9 mouse cellular contexts compared by ENCODE assay signal in the genomic region with DNA sequence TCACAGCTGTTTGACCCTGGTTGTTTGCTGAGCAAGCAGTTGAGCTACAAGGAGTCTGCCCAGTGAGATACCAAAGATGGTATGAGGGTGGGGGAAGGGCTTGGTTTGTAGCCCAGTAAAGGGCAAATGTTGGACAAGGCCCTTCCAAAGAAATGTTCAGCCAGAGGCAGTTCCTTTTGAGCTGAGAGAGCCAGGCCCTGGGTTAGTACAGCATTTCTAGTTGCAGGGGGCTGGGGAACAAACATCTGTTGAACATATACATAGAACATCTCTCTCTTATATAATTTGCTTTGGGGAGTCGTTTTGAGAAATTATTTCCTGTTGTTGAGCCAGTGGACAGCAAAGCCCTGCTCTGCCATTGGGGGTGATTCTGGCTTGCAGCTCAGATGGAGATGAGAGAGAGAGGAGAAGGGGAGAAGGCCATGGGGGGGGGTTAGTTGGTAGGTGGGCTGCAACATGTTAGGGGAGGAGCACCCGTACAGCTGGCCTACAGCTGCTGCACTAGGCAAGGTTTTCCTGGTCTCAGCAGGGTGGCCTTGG. TPM values are rescaled to one million over a fixed set of nuclear protein-coding genes. Genes with fewer than 3 reads are reported as not detected.
DNase-seq lines count a peak whose midpoint lies in the region; ATAC-seq lines count a peak whose summit lies in the region.
"Had no signal": no experiment of that assay in that cellular context is flagged by ENCODE, and none has a peak within 500 bp of the region (broad histone marks: within the 10 kb centered on the region; RNA-seq: fewer than 3 reads in every experiment).

No protein-coding gene starts in this region.

- ATAC-seq in heart, embryonic 15.5 days (replicated peaks; ENCODE audit: insufficient number of reproducible peaks, insufficient read depth, low FRiP score, low read depth): no peak
- no peak for ATAC-seq in heart, embryonic 12.5 days (ENCODE audit: insufficient number of reproducible peaks, low FRiP score)
- ATAC-seq in hindbrain, embryonic 12.5 days (ENCODE audit: low FRiP score): no peak

- no peak overlapping the region for H3K9ac ChIP-seq in heart, embryonic 15.5 days
- H3K9ac ChIP-seq in heart, embryonic 12.5 days: no peak overlapping the region
- no peak overlapping the region for H3K9ac ChIP-seq in hindbrain, embryonic 12.5 days

- no peaks in the 10 kb centered on the region for H3K36me3 ChIP-seq in heart, embryonic 15.5 days
- H3K36me3 ChIP-seq in heart, embryonic 12.5 days: no peaks in the 10 kb centered on the region
- H3K36me3 ChIP-seq in hindbrain, embryonic 12.5 days: no peaks in the 10 kb centered on the region

- peaks cover 32% of the 10 kb centered on the region for H3K4me1 ChIP-seq in heart, embryonic 15.5 days (replicated peaks)
- peaks cover 32% of the 10 kb centered on the region for H3K4me1 ChIP-seq in heart, embryonic 12.5 days (replicated peaks)
- H3K4me1 ChIP-seq in brown adipose tissue, adult 24 weeks (ENCODE audit: control insufficient read depth, insufficient read depth, insufficient read length, low read length): peaks cover 27% of the 10 kb centered on the region
- H3K4me1 ChIP-seq in hindbrain, embryonic 12.5 days: peaks cover 3% of the 10 kb centered on the region; the same call in 1 of the 2 replicates

- DNase-seq in 3T3-L1 (ENCODE audit: low read depth, low spot score): peak; percentile 72
- peak; percentile 50 for DNase-seq in kidney, postnatal 14 days
- DNase-seq in thymus, postnatal 14 days: no peak
- DNase-seq in layer of hippocampus, adult 9-11 months: no peak
- DNase-seq: thymus, postnatal 36 days had no signal

- no peaks in the 10 kb centered on the region for H3K9me3 ChIP-seq in heart, embryonic 15.5 days (replicated peaks)
- H3K9me3 ChIP-seq in heart, embryonic 12.5 days (replicated peaks): peaks cover 5% of the 10 kb centered on the region; the same call in 1 of the 2 replicates
- no peaks in the 10 kb centered on the region; the same call in 1 of the 2 replicates for H3K9me3 ChIP-seq in hindbrain, embryonic 12.5 days (replicated peaks)

- 61% methylated on average over 2 of the region's 2 CpGs for WGBS in heart, embryonic 15.5 days
- WGBS in heart, embryonic 12.5 days: 69% methylated on average over 2 of the region's 2 CpGs
- WGBS in hindbrain, embryonic 12.5 days: 70% methylated on average over 2 of the region's 2 CpGs

- no peaks in the 10 kb centered on the region for H3K27me3 ChIP-seq in heart, embryonic 15.5 days
- no peaks in the 10 kb centered on the region for H3K27me3 ChIP-seq in heart, embryonic 12.5 days (replicated peaks)
- no peaks in the 10 kb centered on the region for H3K27me3 ChIP-seq in hindbrain, embryonic 12.5 days

- no peak overlapping the region for H3K4me2 ChIP-seq in heart, embryonic 15.5 days
- no peak overlapping the region for H3K4me2 ChIP-seq in heart, embryonic 12.5 days
- H3K4me2 ChIP-seq in hindbrain, embryonic 12.5 days (replicated peaks): no peak overlapping the region

- H3K4me3 ChIP-seq in heart, embryonic 15.5 days: no peak overlapping the region
- H3K4me3 ChIP-seq in heart, embryonic 12.5 days: no peak overlapping the region
- H3K4me3 ChIP-seq in brown adipose tissue, adult 24 weeks (ENCODE audit: insufficient read depth, low read depth, low read length): no peak overlapping the region
- H3K4me3 ChIP-seq in hindbrain, embryonic 12.5 days: no peak overlapping the region

- H3K27ac ChIP-seq in heart, embryonic 15.5 days: 0 out of 2 replicates have a peak overlapping the region, but pooled peaks have one; percentile 10
- H3K27ac ChIP-seq in heart, embryonic 12.5 days (ENCODE audit: poor library complexity, severe bottlenecking): no peak overlapping the region
- H3K27ac ChIP-seq in brown adipose tissue, adult 24 weeks (replicated peaks; ENCODE audit: low read depth, low read length): peak overlapping the region; percentile 32; the same call in 1 of the 2 replicates
- H3K27ac ChIP-seq in hindbrain, embryonic 12.5 days: no peak overlapping the region

RNA-seq across cellular contexts. Expression of a gene that starts 33.2 kb away (rescaled TPM):
- 9.7 and 14.7 TPM in 2 replicates for polyA plus RNA-seq in heart, embryonic 15.5 days (2015; fragmentation: Nextera tagmentation; extraction: Ambion mirVana)
- 7.4 and 7.5 TPM in 2 replicates for polyA plus RNA-seq in heart, embryonic 12.5 days (2016; fragmentation: Nextera tagmentation; extraction: Ambion mirVana)
- polyA plus RNA-seq in brown adipose tissue, adult 24 weeks (2012; ENCODE audit: insufficient read depth, insufficient read length, missing spikeins): 5.2 and 6.1 TPM in 2 replicates
- 7.1 and 9.0 TPM in 2 replicates for polyA plus RNA-seq in hindbrain, embryonic 12.5 days (2016; fragmentation: Nextera tagmentation; extraction: Ambion mirVana)

Comparison
In these comparisons a context has a peak if more than half of its experiments do, and no peak if none do; other contexts are left out.
1. H3K27ac ChIP-seq: peak in heart, embryonic 15.5 days (single experiment) and brown adipose tissue, adult 24 weeks (single experiment); none in heart, embryonic 12.5 days (single experiment) and hindbrain, embryonic 12.5 days (single experiment).
2. DNase-seq: peak in 3T3-L1 (single experiment) and kidney, postnatal 14 days (single experiment); none in thymus, postnatal 14 days (single experiment) and layer of hippocampus, adult 9-11 months (single experiment).